Mouse (Mus musculus): Measurements from ENCODE around the gene Cep170b.

Gene Cep170b

DNA sequence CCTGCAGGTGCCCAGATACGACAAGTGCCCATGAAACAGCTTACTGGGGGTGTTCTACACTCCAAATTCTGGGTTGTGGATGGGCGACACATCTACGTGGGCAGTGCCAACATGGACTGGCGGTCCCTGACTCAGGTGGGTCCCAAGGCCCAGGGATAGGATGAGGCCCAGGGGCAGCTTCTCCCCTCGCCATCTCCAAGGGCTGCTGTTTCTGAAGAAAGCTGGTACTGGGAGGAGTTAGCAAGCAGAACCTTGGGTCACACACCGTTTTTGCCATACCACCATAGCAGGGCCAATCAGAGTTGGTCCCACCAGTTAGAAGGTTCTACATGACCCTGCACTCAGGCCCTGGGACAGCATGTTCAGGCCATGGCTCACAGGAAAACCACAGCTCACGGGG is 44.7 kb downstream of the Cep170b start:
- no peak for DNase-seq

DNA sequence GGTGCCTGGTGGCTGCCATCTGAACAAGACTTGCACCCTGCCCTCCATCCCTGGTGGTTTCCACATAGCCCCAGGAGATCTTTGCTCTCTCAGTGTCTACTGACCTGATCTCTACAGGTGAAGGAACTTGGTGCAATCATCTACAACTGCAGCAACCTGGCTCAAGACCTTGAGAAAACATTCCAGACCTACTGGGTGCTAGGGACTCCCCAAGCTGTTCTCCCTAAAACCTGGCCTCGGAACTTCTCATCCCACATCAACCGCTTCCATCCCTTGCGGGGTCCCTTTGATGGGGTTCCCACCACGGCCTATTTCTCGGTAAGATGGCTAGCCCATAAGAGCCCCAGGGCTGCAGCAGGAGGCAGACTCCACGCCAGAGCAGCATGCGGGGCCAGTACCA is 46.3 kb downstream of the Cep170b start:
- DNase-seq = no peak

DNA sequence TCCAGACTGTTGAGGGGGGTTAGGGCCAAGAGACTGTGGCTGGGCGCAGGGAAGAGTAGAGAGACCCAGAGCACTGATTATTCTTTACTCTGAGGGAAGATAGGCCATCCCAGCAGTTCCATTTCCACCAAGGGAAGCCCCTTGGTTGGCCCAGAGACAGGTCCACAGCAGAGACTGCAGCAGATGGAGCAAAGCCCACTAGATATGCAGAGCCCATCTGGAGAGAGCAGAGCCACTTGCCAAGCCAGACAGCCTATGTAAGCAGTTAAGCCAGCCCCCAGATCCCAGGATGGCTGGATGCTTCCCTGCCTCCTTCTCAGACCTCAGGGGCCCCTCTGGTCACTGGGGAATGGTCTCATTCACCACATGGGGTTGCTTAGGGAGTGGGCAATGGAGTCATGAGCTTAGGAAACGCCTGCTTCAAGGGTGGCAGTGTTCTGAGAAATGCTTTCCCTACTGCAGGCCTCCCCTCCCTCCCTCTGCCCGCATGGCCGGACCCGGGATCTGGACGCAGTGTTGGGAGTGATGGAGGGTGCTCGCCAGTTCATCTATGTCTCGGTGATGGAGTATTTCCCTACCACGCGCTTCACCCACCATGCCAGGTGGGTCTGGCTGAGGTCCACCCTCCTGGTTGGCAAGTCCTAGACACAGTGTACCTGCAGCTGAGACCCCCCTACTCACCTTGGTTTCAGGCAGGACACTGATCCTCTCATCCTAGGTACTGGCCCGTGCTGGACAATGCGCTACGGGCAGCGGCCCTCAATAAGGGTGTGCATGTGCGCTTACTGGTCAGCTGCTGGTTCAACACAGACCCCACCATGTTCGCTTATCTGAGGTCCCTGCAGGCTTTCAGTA is 47.0 kb downstream of the Cep170b start:
- DNase-seq = no peak

DNA sequence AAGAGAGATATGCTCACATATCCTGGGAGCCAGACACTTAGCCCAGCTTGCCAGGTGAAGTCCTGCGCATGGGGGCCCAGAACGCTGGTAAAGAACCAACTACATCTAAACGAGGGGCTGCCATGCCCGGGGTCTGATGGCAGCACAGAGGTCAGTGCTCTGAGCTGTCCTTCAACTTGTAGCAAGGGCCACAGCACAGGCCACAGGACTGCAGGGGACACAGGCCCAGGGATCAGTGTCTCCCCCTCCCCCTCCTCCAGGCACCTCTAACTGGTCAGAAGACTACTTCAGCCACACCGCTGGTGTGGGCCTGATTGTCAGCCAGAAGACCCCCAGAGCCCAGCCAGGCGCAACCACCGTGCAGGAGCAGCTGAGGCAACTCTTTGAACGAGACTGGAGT is 47.9 kb downstream of the Cep170b start:
- DNase-seq = no peak

DNA sequence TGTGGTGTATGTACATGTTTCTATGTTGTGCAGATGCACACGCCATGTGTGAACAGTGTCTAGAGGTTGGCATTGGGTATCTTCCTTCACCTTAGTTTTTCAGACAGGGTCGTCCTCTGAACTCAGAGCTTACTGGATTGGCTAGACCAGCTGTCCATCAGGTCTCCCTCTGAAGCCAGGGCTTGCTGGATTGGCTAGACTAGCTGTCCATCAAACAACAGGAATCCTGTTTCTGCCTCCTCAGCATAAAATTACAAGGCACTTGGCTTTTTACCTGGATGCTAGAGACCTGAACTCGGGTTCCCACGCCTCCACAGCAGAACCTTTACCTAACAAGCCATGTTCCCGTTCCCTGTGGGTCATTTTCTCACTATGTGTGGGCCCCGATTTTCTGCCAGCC is 48.8 kb downstream of the Cep170b start:
- no peak for DNase-seq

DNA sequence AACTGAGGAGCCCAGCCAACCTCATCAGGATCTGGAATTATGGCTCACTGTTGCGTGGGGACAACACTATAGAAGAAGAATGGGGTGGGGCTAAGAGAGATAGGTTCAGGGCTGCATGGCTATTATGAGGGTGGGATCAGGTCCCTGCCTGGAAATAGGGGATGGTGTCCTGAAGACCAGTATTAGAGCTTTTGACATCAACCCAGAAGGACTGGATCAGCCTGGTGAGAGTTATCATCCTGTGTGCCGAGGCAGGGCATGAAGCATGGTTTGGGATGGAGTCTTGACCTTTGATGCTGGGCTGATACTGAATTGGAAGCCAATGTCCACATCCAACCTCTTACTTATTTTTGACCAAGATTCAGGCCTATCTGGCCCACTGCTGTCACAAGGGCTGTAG is 49.5 kb downstream of the Cep170b start:
- DNase-seq = no peak

DNA sequence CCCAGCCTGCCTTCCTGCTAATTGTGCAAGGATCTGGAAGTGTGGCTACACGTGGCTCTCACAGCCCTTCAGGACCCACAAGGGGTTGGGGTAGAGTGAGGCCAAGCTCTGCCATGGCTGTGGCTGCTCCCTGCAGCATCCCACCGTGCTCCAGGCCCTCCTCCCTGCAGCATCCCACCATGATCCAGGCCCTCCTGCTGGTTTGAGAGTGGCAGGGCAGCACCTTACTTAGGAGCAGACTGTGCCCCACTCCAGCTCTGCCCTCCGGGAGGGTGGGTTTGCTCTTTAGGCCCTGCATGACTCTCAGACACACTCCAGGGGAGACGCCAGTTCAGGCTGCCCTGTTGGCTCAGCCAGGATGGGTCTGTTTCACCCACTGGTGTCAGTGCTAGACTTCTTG is 50.1 kb downstream of the Cep170b start:
- DNase-seq = no peak

DNA sequence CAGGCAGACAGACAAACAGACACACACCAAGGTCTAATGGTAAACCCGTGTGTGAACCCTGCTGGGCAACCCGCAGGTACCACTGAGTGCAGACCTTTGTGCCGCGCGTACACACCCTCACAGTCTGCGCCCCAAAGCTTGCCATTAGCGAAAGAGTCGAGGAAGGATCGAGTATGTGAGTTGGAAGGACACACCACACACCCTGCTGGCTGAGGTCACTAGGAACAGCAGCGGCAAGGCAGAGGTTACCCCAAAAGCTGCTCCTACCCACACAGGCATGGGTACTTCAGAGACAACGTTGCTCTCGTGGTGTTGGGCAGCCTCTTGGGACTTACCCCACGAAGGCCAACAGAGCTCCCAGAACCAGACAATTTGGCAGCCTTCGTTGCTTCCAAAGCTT is 52.1 kb downstream of the Cep170b start:
- no peak for DNase-seq

DNA sequence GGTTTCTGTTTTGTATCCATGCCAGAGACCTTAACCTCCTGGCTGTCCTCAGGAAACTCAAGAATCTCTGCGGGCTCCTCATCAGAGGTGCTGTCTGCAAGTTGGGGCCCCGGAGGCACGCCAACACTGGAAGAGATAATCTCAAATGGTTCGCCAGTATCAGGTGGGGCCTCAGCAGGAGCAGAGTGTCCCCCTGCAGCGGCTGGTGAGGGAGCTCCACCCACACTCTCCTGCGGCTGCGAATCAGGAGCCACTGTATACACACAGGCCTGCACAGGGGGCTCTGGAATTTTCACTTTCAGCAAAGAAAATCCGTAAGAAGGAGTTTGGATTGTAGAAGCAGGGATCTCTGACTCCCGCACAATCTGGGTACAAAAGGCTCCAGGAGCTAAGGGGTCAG is 53.1 kb downstream of the Cep170b start:
- DNase-seq = no peak

DNA sequence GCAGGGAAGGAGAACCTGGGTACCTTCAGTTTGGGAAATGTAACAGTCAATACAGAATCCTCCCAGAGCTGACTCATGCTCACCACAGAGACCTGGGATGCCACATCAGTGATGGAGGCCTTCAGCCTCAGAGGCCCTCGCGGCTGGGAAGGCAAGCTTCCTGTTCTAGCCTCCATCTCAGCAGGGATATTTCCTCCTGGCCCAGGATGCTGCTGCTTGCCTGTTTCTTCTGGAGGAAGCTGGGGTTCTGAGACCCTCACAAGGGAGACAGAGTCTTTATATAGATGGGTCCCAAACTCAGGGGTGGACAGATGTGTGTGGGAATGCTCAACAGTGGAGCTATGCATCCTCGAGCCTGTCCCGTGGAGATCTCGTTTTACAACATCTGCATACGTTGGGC is 53.8 kb downstream of the Cep170b start:
- DNase-seq = no peak

DNA sequence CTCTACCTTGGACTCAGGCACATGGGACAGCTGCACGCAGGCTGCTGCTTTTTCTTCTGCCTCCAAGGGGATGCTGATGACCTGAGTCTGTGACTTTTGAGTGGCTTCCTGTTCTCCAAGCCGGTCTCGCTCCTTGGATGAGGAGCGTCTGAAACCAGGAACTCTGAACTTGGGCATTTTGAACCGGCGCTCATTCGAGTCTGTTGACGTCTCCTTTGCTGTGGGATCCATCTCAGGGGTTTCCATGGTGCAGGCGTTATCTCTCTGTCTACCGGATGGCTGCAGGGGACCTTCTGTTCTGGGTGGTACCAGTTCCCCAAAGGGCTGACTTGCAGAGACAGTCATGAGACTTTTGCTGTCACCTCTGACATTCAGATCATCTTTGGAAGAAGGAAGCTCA is 54.2 kb downstream of the Cep170b start:
- no peak for DNase-seq

DNA sequence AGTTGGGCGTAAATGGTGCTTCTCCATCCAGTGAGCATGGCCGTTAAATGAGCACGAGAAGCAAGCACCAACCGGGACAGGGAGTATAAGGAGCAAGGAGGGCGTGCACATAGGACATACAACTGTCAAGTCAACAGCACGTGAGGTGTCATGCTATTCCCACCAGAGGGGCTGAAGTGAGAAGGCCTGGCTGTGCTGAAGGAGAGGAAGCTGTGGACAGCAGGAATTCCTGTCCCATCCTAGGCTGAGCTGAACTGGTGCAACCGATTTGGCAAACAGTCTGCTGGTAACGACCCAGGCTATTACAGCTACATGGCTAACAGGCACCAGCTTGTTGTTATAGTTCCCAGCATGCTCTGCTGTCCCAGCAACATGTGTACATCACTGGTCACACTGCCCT is 70.8 kb downstream of the Cep170b start:
- DNase-seq = no peak

DNA sequence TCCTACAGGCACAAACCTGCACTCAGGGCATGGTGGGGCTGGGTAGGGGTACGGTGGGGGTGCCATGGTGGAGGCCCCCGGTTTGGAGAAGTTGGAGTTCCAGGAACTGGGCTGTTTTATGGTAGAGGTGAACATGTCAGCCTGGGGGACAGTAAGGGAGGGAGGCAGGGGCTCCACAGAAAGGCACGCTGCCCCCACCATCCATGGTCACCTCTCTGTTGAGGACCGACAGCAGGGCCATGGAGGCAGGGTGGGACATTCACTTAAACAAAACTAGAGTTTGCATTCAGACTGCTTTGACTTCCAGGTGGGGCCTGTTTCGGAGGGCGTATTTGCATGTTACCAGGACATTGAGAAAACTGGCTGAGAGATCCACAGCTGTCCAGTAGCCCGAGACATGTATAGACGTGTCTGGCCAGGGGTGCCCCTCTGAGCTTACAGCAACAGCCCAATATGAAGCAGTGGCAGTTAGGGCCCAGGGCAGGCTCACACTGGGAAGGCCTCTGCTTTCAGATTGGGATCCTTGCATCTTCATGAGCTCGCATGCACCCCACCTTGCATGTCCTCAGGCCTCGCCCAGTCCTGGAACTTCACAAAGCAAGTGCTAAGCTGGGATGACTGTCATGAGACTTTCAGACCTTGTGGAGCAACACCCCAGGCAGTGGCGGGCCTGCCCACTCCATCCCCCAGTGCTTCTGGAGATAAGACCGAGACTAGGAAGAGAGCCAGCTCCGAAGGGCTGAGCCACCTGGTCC is 73.5 kb downstream of the Cep170b start:
- peak; percentile 67 for DNase-seq

DNA sequence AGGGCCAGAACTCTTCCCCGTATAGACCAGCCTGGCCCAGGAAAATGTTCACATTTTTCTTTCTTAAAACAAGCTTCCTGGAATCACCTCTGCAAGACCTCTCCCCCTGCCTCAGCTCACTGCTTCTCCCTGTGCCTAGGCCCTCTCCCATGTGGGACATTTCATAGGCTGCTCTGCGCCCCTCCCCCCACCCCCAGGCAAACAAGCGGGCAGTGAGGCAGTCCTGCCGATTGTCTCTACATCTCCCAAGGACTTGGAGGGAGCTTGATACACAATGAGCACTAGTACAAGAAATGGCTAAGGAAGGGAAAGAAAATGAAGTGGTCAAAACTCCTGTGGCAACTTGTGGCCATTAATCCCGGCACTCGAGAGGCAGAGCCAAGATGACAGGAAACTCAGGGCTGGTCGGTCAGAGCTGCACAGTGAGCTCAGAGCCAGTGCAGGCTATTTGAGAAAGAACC is 74.1 kb downstream of the Cep170b start:
- no peak for DNase-seq

DNA sequence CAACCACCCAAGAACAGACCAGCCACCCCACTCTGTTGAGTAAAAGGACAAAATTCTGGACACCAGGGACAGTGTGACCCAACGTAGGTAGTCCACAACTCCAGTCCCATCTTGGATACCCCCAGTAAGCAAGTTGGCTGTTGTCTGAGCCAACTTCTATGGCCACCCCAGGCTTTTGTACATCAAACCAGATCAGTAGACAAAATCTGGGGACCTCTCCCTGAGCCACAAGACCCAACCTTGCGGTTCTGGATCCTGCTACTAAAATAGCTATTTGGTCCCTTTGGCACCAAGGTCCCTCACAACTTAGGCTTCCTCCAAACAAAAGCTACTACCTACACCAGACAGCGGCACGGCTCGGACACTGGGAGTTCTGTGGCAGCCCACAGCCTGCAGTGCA is 74.7 kb downstream of the Cep170b start:
- DNase-seq = no peak

DNA sequence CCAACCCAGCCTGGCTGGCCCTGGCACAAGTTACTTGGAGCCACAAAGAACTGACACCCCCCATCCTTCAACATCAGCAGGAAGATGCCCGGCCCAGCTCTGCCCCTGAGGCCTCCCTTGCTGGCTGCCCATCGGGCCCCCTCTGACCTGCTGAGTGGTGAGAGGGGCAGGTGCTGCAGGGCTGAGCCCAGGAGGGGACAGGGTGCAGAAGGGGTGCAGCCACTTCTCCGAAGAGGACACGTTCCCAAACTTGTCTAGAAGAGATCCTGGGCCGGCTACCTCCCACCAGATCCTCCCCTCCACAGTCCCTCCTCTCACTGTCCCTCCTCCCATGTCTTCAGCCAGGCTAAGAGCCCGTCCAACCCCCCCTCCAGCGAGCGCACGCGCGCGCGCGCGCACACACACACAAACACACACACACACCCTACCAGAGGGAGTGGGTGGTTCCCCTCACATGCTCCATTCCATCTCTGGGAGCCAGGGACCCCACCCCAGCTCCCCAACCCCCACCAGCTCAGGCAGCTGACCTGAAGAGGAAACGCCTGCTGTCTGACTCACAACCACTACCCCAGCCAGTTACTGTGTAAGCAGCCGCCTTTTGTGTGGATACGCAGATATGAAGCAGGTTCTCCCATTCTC is 75.3 kb downstream of the Cep170b start:
- DNase-seq = peak; percentile 20
